Mouse (Mus musculus) forebrain, embryonic 13.5 days (tissue): ENCODE data around the gene Wdr82. TPM values are rescaled to one million over a fixed set of nuclear protein-coding genes. Genes with fewer than 3 reads are reported as not detected.

Source experiments
- ATAC-seq: fragments of 200-750 bp; cut with Nextera tagmentation; 2 replicates; pipeline ENCODE4 v1.8.0; 2017
- H3K27ac ChIP-seq: fragments of 300-500 bp; sonication (generic); 2 replicates; pipeline ENCODE4 v1.5.1; 2015; ENCODE audit warnings: inconsistent platforms, mild to moderate bottlenecking, moderate library complexity
- H3K27me3 ChIP-seq: fragments of 300-500 bp; sonication (generic); 2 replicates; pipeline ENCODE4 v1.6.1; 2015; ENCODE audit warnings: mild to moderate bottlenecking, inconsistent platforms
- H3K36me3 ChIP-seq: fragments of 300-500 bp; sonication (generic); 2 replicates; pipeline ENCODE4 v1.6.1; 2015; ENCODE audit warnings: mild to moderate bottlenecking, inconsistent platforms; ENCODE audit not compliant: poor library complexity, severe bottlenecking
- H3K4me1 ChIP-seq: fragments of 300-500 bp; sonication (generic); 2 replicates; pipeline ENCODE4 v1.6.1; 2015; ENCODE audit warnings: inconsistent platforms
- H3K4me2 ChIP-seq: fragments of 300-500 bp; sonication (generic); 2 replicates; pipeline ENCODE4 v1.6.1; 2015; ENCODE audit warnings: inconsistent platforms, mild to moderate bottlenecking, moderate library complexity
- H3K4me3 ChIP-seq: fragments of 300-500 bp; sonication (generic); 2 replicates; pipeline ENCODE4 v1.5.1; 2015; ENCODE audit warnings: mild to moderate bottlenecking, inconsistent platforms
- H3K9ac ChIP-seq: fragments of 300-500 bp; sonication (generic); 2 replicates; pipeline ENCODE4 v1.6.1; 2015; ENCODE audit warnings: mild to moderate bottlenecking, inconsistent platforms
- H3K9me3 ChIP-seq: fragments of 300-500 bp; sonication (generic); replicated peaks from 2 replicates; pipeline ENCODE4 v1.6.1; 2016; ENCODE audit warnings: inconsistent platforms
- whole genome bisulfite sequencing: fragments of 180-500 bp; shearing (Covaris S2); methylation state at CpG from one replicate; pipeline ENCODE4 v1.1.7; 2015; 5-methylcytosine and 5-hydroxymethylcytosine counted together
- polyA plus RNA-seq: library from polyadenylated mRNA; unstranded; fragments of >200 nt; fragmentation: Nextera tagmentation; extraction: Ambion mirVana; gene quantifications from 2 replicates; pipeline ENCODE4 v1.2.1, GENCODE M21; 2015

Wdr82 gene
- polyA plus RNA-seq, 1 experiment from 2014 or later, result 33.8 TPM

- WGBS, result under 1% methylated on average over 36 of the region's 36 CpGs
- peak; percentile 70 for ATAC-seq
- no peaks in the 10 kb centered on the region for H3K9me3 ChIP-seq
These were observed 22.0 kb upstream of the Wdr82 start for GRCm38 (mm10) chr9:106148541-106149398.

GRCm38 (mm10) chr9:106149399-106149754 is 21.4 kb upstream of the Wdr82 start:
- WGBS, result 5% methylated on average over 10 of the region's 10 CpGs

More at GRCm38 (mm10) chr9:106148541-106149398, 22.0 kb upstream of the Wdr82 start:
- Histone ChIP-seq H3K36me3 (peaks cover 28% of the 10 kb centered on the region), H3K4me2 (peak overlapping the region; percentile 69), H3K4me3 (peak overlapping the region; percentile 67), H3K27me3 (peaks cover 54% of the 10 kb centered on the region), H3K4me1 (peaks cover 50% of the 10 kb centered on the region), H3K9ac (peak overlapping the region; percentile 92), H3K27ac (peak overlapping the region; percentile 91)

GRCm38 (mm10) chr9:106154106-106154505 is 16.6 kb upstream of the Wdr82 start:
- Histone ChIP-seq H3K27me3 (peaks cover 30% of the 10 kb centered on the region), H3K4me2 (no peak overlapping the region), H3K4me1 (peaks cover 46% of the 10 kb centered on the region), H3K4me3 (no peak overlapping the region), H3K27ac (0 out of 2 replicates have a peak overlapping the region, but pooled peaks have one; percentile 6), H3K9me3 (no peaks in the 10 kb centered on the region), H3K9ac (no peak overlapping the region), H3K36me3 (peaks cover 33% of the 10 kb centered on the region)
- no peak for ATAC-seq
- 79% methylated on average over 9 of the region's 9 CpGs for WGBS

More at GRCm38 (mm10) chr9:106149399-106149754, 21.4 kb upstream of the Wdr82 start:
- Histone ChIP-seq H3K27me3 (peaks cover 55% of the 10 kb centered on the region), H3K27ac (peak overlapping the region; percentile 91), H3K4me2 (peak overlapping the region; percentile 69), H3K4me1 (peaks cover 44% of the 10 kb centered on the region), H3K36me3 (peaks cover 33% of the 10 kb centered on the region), H3K9me3 (no peaks in the 10 kb centered on the region), H3K9ac (peak overlapping the region; percentile 92), H3K4me3 (peak overlapping the region; percentile 67)
- no peak for ATAC-seq

GRCm38 (mm10) chr9:106156419-106156818 is 14.3 kb upstream of the Wdr82 start:
- H3K9ac ChIP-seq, result 0 out of 2 replicates have a peak overlapping the region, but pooled peaks have one; percentile 1
- 35% methylated on average over 5 of the region's 5 CpGs for WGBS
- H3K4me3 ChIP-seq, result no peak overlapping the region
- H3K9me3 ChIP-seq, result no peaks in the 10 kb centered on the region
- peaks cover 33% of the 10 kb centered on the region for H3K4me1 ChIP-seq
- peaks cover 16% of the 10 kb centered on the region; the same call in 1 of the 2 replicates for H3K27me3 ChIP-seq
- peak; percentile 68 for ATAC-seq
- H3K27ac ChIP-seq, result peak overlapping the region; percentile 60; the same call in 1 of the 2 replicates
- peaks cover 24% of the 10 kb centered on the region for H3K36me3 ChIP-seq
- no peak overlapping the region for H3K4me2 ChIP-seq

- H3K4me1 ChIP-seq, result peaks cover 31% of the 10 kb centered on the region
- peaks cover 22% of the 10 kb centered on the region for H3K27me3 ChIP-seq
- peaks cover 21% of the 10 kb centered on the region for H3K36me3 ChIP-seq
- no peak overlapping the region for H3K4me2 ChIP-seq
- no peaks in the 10 kb centered on the region for H3K9me3 ChIP-seq
- ATAC-seq, result no peak
- no peak overlapping the region for H3K9ac ChIP-seq
- WGBS, result 82% methylated on average over 21 of the region's 21 CpGs
- H3K27ac ChIP-seq, result no peak overlapping the region
- no peak overlapping the region for H3K4me3 ChIP-seq
These were observed 13.7 kb upstream of the Wdr82 start for GRCm38 (mm10) chr9:106156921-106157622.

GRCm38 (mm10) chr9:106157623-106157925 is 13.2 kb upstream of the Wdr82 start:
- no peak overlapping the region for H3K4me2 ChIP-seq
- no peaks in the 10 kb centered on the region for H3K9me3 ChIP-seq
- H3K36me3 ChIP-seq, result peaks cover 16% of the 10 kb centered on the region
- ATAC-seq, result no peak
- H3K4me3 ChIP-seq, result no peak overlapping the region
- H3K9ac ChIP-seq, result no peak overlapping the region
- peaks cover 29% of the 10 kb centered on the region for H3K4me1 ChIP-seq
- 84% methylated on average over 10 of the region's 10 CpGs for WGBS
- no peak overlapping the region for H3K27ac ChIP-seq
- peaks cover 23% of the 10 kb centered on the region for H3K27me3 ChIP-seq

GRCm38 (mm10) chr9:106158037-106158491 is 12.7 kb upstream of the Wdr82 start, which contains the start of gene Glyctk:
Gene Glyctk (minus strand): TSS chr9:106158138.
- H3K4me2 ChIP-seq, result no peak within 1 kb of the TSS

GRCm38 (mm10) chr9:106159237-106159636 is 11.5 kb upstream of the Wdr82 start:
- H3K27ac ChIP-seq, result no peak overlapping the region
- H3K4me1 ChIP-seq, result peaks cover 29% of the 10 kb centered on the region
- peak overlapping the region; percentile 66 for H3K4me2 ChIP-seq
- H3K9ac ChIP-seq, result no peak overlapping the region
- H3K36me3 ChIP-seq, result 0 out of 2 replicates have a peak, but pooled peaks cover under 1% of the 10 kb centered on the region
- H3K27me3 ChIP-seq, result peaks cover 17% of the 10 kb centered on the region
- H3K9me3 ChIP-seq, result no peaks in the 10 kb centered on the region
- H3K4me3 ChIP-seq, result no peak overlapping the region
- 77% methylated on average over 9 of the region's 9 CpGs for whole genome bisulfite sequencing
- no peak for ATAC-seq

More at GRCm38 (mm10) chr9:106158037-106158491, 12.7 kb upstream of the Wdr82 start, which contains the start of gene Glyctk:
- no peaks in the 10 kb centered on the region for H3K9me3 ChIP-seq
- H3K27ac ChIP-seq, result no peak within 1 kb of the TSS
- H3K36me3 ChIP-seq, result peaks cover 11% of the 10 kb centered on the region; the same call in 1 of the 2 replicates
- H3K4me3 ChIP-seq, result no peak within 1 kb of the TSS
- H3K9ac ChIP-seq, result no peak within 1 kb of the TSS
- WGBS, result 85% methylated on average over 6 of the region's 6 CpGs
- peaks cover 23% of the 10 kb centered on the region for H3K27me3 ChIP-seq
- H3K4me1 ChIP-seq, result peaks cover 29% of the 10 kb centered on the region
- no peak for ATAC-seq

GRCm38 (mm10) chr9:106159784-106160301 is 10.9 kb upstream of the Wdr82 start:
- Histone ChIP-seq H3K27me3 (peaks cover 13% of the 10 kb centered on the region), H3K27ac (peak overlapping the region; percentile 94), H3K4me2 (peak overlapping the region; percentile 66), H3K4me3 (peak overlapping the region; percentile 55), H3K36me3 (no peaks in the 10 kb centered on the region), H3K9me3 (no peaks in the 10 kb centered on the region), H3K9ac (peak overlapping the region; percentile 73), H3K4me1 (peaks cover 29% of the 10 kb centered on the region)
- peak; percentile 61 for ATAC-seq
- 2% methylated on average over 24 of the region's 24 CpGs for WGBS

GRCm38 (mm10) chr9:106160426-106160825 is 10.3 kb upstream of the Wdr82 start:
- Histone ChIP-seq H3K36me3 (no peaks in the 10 kb centered on the region), H3K27ac (peak overlapping the region; percentile 94; the same call in 1 of the 2 replicates), H3K27me3 (peaks cover 11% of the 10 kb centered on the region), H3K4me2 (peak overlapping the region; percentile 66), H3K9ac (peak overlapping the region; percentile 73), H3K4me3 (peak overlapping the region; percentile 55), H3K9me3 (no peaks in the 10 kb centered on the region), H3K4me1 (peaks cover 29% of the 10 kb centered on the region)
- 41% methylated on average over 5 of the region's 5 CpGs for WGBS
- ATAC-seq, result no peak

- WGBS, result 88% methylated on average over 2 of the region's 2 CpGs
- no peak for ATAC-seq
- H3K36me3 ChIP-seq, result no peaks in the 10 kb centered on the region
- peaks cover 6% of the 10 kb centered on the region; the same call in 1 of the 2 replicates for H3K4me1 ChIP-seq
- no peak overlapping the region for H3K27ac ChIP-seq
- no peak overlapping the region for H3K4me3 ChIP-seq
- H3K4me2 ChIP-seq, result no peak overlapping the region
- H3K9me3 ChIP-seq, result no peaks in the 10 kb centered on the region
- no peak overlapping the region for H3K9ac ChIP-seq
- H3K27me3 ChIP-seq, result peaks cover 5% of the 10 kb centered on the region; the same call in 1 of the 2 replicates
These were observed 4.0 kb upstream of the Wdr82 start for GRCm38 (mm10) chr9:106166709-106167108.
